Mouse (Mus musculus) midbrain, embryonic 10.5 days (tissue): ENCODE results near the gene Nol11. TPM values are rescaled to one million over a fixed set of nuclear protein-coding genes. Genes with fewer than 3 reads are reported as not detected.

Source experiments
- DNase-seq: peaks from one replicate; pipeline ENCODE4 v3.0.0-alpha.2; 2017; ENCODE audit warnings: low spot score
- H3K27ac ChIP-seq: fragments of 300-500 bp; sonication (generic); replicated peaks from 2 replicates; pipeline ENCODE4 v1.5.1; 2016; ENCODE audit warnings: mild to moderate bottlenecking
- H3K27me3 ChIP-seq: fragments of 300-500 bp; sonication (generic); 2 replicates; pipeline ENCODE4 v1.6.1; 2016; ENCODE audit warnings: low read depth, mild to moderate bottlenecking; ENCODE audit not compliant: poor library complexity, severe bottlenecking
- H3K36me3 ChIP-seq: fragments of 300-500 bp; sonication (generic); 2 replicates; pipeline ENCODE4 v1.6.1; 2016; ENCODE audit warnings: mild to moderate bottlenecking, moderate library complexity
- H3K4me1 ChIP-seq: fragments of 300-500 bp; sonication (generic); 2 replicates; pipeline ENCODE4 v1.6.1; 2016
- H3K4me3 ChIP-seq: fragments of 300-500 bp; sonication (generic); 2 replicates; pipeline ENCODE4 v1.5.1; 2016; ENCODE audit warnings: mild to moderate bottlenecking, moderate library complexity
- H3K9me3 ChIP-seq: fragments of 300-500 bp; sonication (generic); replicated peaks from 2 replicates; pipeline ENCODE4 v1.6.1; 2016; ENCODE audit warnings: mild to moderate bottlenecking
- WGBS: fragments of 180-500 bp; shearing (Covaris S2); methylation state at CpG from one replicate; pipeline ENCODE4 v1.1.7; 2016; 5-methylcytosine and 5-hydroxymethylcytosine counted together
- polyA plus RNA-seq: library from polyadenylated mRNA; unstranded; fragments of >200 nt; fragmentation: Nextera tagmentation; extraction: Ambion mirVana; gene quantifications from 2 replicates; pipeline ENCODE4 v1.2.1, GENCODE M21; 2016

The Nol11 gene
- polyA plus RNA-seq, 1 experiment from 2014 or later = 71.6 TPM

DNA sequence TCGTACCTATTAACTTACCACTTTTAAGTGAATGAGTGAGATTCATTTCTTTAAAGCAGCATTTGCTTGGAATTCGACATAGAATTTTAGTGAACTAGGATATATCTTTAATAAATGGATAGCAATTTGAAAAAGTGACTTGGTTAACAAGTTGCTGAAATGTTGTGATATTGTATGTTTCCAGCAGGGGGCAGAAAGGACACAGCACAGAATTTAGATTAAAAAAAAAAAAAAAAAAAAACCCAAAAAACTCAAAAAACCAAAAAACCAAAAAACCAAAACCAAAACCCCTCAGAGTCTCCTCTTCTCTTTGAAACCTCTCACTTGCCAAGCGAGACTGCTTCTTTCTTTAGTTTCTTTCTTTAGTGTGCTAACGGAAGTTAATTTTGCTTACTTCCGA, 24.6 kb upstream of the Nol11 start:
- H3K27ac ChIP-seq = no peak overlapping the region
- no peak overlapping the region for H3K4me3 ChIP-seq
- DNase-seq = no peak
- H3K36me3 ChIP-seq = peaks cover 17% of the 10 kb centered on the region
- no peaks in the 10 kb centered on the region for H3K27me3 ChIP-seq
- H3K4me1 ChIP-seq = peaks cover 7% of the 10 kb centered on the region; the same call in 1 of the 2 replicates
- no peaks in the 10 kb centered on the region for H3K9me3 ChIP-seq
- 85% methylated on average over 5 of the region's 5 CpGs for WGBS

GRCm38 (mm10) chr11:107209818-107210217, 20.6 kb upstream of the Nol11 start:
- peaks cover 3% of the 10 kb centered on the region; the same call in 1 of the 2 replicates for H3K36me3 ChIP-seq
- peaks cover 7% of the 10 kb centered on the region; the same call in 1 of the 2 replicates for H3K4me1 ChIP-seq
- WGBS = 90% methylated on average over 13 of the region's 13 CpGs
- no peaks in the 10 kb centered on the region for H3K9me3 ChIP-seq
- no peaks in the 10 kb centered on the region for H3K27me3 ChIP-seq
- no peak overlapping the region for H3K27ac ChIP-seq
- DNase-seq = no peak
- H3K4me3 ChIP-seq = no peak overlapping the region

GRCm38 (mm10) chr11:107201773-107202172, 12.6 kb upstream of the Nol11 start:
- no peak overlapping the region for H3K4me3 ChIP-seq
- no peak for DNase-seq
- no peaks in the 10 kb centered on the region for H3K4me1 ChIP-seq
- no peaks in the 10 kb centered on the region for H3K36me3 ChIP-seq
- H3K27me3 ChIP-seq = no peaks in the 10 kb centered on the region
- no peaks in the 10 kb centered on the region for H3K9me3 ChIP-seq
- 94% methylated on average over 11 of the region's 11 CpGs for WGBS
- no peak overlapping the region for H3K27ac ChIP-seq

- Histone ChIP-seq H3K27ac (no peak overlapping the region), H3K36me3 (no peaks in the 10 kb centered on the region), H3K9me3 (no peaks in the 10 kb centered on the region), H3K4me1 (no peaks in the 10 kb centered on the region), H3K4me3 (no peak overlapping the region), H3K27me3 (no peaks in the 10 kb centered on the region)
- WGBS = 79% methylated on average over 5 of the region's 5 CpGs
- DNase-seq = no peak
These were observed 10.1 kb upstream of the Nol11 start for GRCm38 (mm10) chr11:107199281-107199680.

DNA sequence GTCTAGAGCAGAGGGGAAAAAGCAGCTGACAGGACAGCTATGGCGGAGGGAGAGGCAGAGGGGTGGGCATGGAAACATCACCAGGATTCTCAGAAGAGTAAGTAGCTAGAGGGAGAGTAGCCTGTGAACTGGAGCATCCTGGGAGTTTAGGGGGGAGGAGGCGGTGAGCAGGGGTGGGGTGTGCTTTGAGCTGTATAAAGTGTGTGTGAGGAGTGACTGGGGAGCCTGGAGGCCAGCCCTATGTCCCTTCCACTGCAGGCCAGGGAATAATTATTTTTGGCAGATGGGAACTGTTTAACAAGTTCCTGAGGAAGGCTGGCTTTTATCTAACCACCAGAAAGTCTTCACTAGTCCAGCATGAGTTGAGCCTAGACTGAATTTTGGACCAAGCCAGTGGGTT, 6.2 kb upstream of the Nol11 start:
- no peak for DNase-seq
- no peaks in the 10 kb centered on the region for H3K36me3 ChIP-seq
- no peak overlapping the region for H3K27ac ChIP-seq
- H3K27me3 ChIP-seq = no peaks in the 10 kb centered on the region
- no peak overlapping the region for H3K4me3 ChIP-seq
- H3K9me3 ChIP-seq = no peaks in the 10 kb centered on the region
- H3K4me1 ChIP-seq = no peaks in the 10 kb centered on the region
- 79% methylated on average over 2 of the region's 2 CpGs for WGBS

- no peak for DNase-seq
- Histone ChIP-seq H3K27ac (no peak overlapping the region), H3K4me1 (peaks cover 8% of the 10 kb centered on the region), H3K4me3 (no peak overlapping the region), H3K36me3 (peaks cover 17% of the 10 kb centered on the region), H3K9me3 (no peaks in the 10 kb centered on the region), H3K27me3 (no peaks in the 10 kb centered on the region)
- WGBS = 90% methylated on average over 2 of the region's 2 CpGs
These were observed 1.2 kb upstream of the Nol11 start for GRCm38 (mm10) chr11:107190376-107190775.

GRCm38 (mm10) chr11:107183777-107184176, 5.4 kb downstream of the Nol11 start:
- H3K36me3 ChIP-seq = peaks cover 83% of the 10 kb centered on the region
- no peak overlapping the region for H3K27ac ChIP-seq
- H3K4me1 ChIP-seq = peaks cover 8% of the 10 kb centered on the region
- H3K9me3 ChIP-seq = no peaks in the 10 kb centered on the region
- WGBS = 92% methylated on average over 8 of the region's 8 CpGs
- no peak overlapping the region for H3K4me3 ChIP-seq
- H3K27me3 ChIP-seq = no peaks in the 10 kb centered on the region
- no peak for DNase-seq

DNA sequence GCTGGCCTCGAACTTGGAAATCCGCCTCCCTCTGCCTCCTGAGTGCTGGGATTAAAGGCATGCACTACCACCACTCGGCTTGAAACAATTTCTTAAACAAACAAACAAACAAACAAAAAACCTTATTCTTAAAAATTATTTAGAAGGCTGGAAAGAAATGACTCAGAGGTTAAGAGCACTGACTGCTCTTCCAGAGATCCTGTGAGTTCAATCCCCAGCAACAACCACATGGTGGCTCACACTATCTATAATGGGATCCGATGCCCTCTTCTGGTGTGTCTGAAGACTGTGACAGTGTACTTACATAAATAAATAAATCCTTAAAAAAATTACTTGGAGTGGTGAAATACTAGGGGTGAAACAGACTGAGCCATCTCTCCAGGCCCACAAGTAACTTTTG, 28.0 kb downstream of the Nol11 start:
- H3K36me3 ChIP-seq = peaks cover 14% of the 10 kb centered on the region
- H3K4me3 ChIP-seq = no peak overlapping the region
- 86% methylated on average over 4 of the region's 4 CpGs for WGBS
- no peak overlapping the region for H3K27ac ChIP-seq
- DNase-seq = no peak
- no peaks in the 10 kb centered on the region for H3K9me3 ChIP-seq
- H3K27me3 ChIP-seq = no peaks in the 10 kb centered on the region
- peaks cover 11% of the 10 kb centered on the region for H3K4me1 ChIP-seq

DNA sequence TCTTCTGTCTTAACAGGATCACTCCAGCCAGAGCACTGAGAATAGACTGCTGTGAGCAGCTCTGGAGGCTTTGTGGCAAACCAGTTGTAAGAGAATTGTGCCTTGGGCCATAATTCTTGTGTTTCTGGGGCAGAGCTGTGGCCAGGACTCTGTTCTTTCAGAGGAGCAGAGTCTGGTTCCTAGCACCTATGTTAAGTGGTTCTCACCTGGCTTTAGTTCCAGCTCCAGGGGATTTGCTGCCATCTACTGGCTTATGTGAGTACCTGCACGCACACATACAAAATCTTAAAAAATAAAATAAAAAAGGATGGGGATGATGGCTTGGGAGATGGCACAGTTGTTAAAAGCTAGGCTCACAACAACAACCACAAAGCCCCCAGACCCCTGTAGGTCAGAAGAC, 30.1 kb downstream of the Nol11 start:
- no peak for DNase-seq
- Histone ChIP-seq H3K4me1 (peaks cover 11% of the 10 kb centered on the region), H3K9me3 (no peaks in the 10 kb centered on the region), H3K4me3 (no peak overlapping the region), H3K36me3 (no peaks in the 10 kb centered on the region), H3K27ac (no peak overlapping the region), H3K27me3 (no peaks in the 10 kb centered on the region)
- 35% methylated on average over 1 of the region's 1 CpGs for WGBS

DNA sequence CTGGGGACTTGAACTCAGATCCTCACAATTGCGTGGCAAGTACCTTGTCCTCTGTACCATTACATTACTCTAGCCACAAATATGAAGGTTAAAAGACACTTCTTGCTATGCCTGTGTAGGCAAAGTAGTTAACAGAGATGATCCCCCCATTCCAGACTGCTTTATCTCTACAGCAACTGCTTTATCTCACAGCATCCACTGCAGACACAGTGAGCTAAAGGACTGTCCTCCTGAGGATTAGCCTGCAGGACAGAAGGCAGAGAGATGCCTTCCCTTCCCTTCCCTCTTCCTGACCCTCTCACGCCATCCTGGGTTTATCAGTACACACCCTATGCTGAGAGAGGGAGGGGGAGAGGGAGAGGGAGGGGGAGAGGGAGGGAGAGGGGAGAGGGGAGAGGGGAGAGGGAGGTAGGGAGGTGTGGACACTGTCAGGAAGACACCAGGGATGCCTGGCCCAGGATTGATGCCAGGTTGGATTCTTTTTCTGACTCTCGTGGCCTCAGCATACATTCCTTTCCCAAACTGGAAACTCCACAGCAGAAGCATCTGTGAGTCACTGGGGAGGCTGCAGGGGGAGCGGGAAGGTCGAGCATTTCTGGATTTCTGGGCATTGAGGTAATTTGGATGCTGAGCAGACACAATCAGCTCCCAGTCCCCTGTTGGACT, 32.1 kb downstream of the Nol11 start:
- H3K9me3 ChIP-seq = no peaks in the 10 kb centered on the region
- H3K36me3 ChIP-seq = no peaks in the 10 kb centered on the region
- DNase-seq = no peak
- no peak overlapping the region for H3K27ac ChIP-seq
- H3K4me3 ChIP-seq = no peak overlapping the region
- peaks cover 11% of the 10 kb centered on the region for H3K4me1 ChIP-seq
- no peaks in the 10 kb centered on the region for H3K27me3 ChIP-seq
- 61% methylated on average over 5 of the region's 5 CpGs for WGBS

GRCm38 (mm10) chr11:107155292-107155691, 33.9 kb downstream of the Nol11 start:
- H3K27me3 ChIP-seq = no peaks in the 10 kb centered on the region
- H3K4me1 ChIP-seq = peaks cover 11% of the 10 kb centered on the region
- H3K4me3 ChIP-seq = no peak overlapping the region
- H3K27ac ChIP-seq = no peak overlapping the region
- no peak for DNase-seq
- no peaks in the 10 kb centered on the region for H3K9me3 ChIP-seq
- 90% methylated on average over 5 of the region's 5 CpGs for WGBS
- no peaks in the 10 kb centered on the region for H3K36me3 ChIP-seq

DNA sequence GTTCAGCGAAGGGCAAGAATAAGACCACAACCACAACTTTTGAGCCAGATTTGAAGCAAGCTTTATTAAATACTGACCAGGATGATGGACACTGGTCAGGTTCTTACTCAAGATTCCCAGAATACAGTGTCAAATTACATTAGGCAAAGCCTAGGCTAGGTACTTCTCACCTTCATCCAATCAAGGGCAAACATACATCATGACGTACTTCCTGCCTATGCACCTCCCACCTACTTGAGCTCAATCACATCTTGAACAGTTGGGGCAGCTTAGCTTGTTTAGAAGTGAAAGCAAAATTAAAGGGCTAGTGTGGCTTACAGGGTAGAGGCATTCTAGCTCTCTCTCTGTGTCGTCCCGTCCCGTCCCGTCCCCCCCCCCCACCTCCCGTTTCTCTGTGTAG, 34.8 kb downstream of the Nol11 start:
- H3K9me3 ChIP-seq = no peaks in the 10 kb centered on the region
- WGBS = 66% methylated on average over 7 of the region's 7 CpGs
- H3K27me3 ChIP-seq = no peaks in the 10 kb centered on the region
- peaks cover 3% of the 10 kb centered on the region; the same call in 1 of the 2 replicates for H3K4me1 ChIP-seq
- H3K4me3 ChIP-seq = no peak overlapping the region
- H3K27ac ChIP-seq = no peak overlapping the region
- no peak for DNase-seq
- no peaks in the 10 kb centered on the region for H3K36me3 ChIP-seq

GRCm38 (mm10) chr11:107153645-107154044, 35.5 kb downstream of the Nol11 start:
- Histone ChIP-seq H3K27me3 (no peaks in the 10 kb centered on the region), H3K27ac (no peak overlapping the region), H3K4me3 (no peak overlapping the region), H3K36me3 (no peaks in the 10 kb centered on the region), H3K9me3 (no peaks in the 10 kb centered on the region), H3K4me1 (peaks cover 3% of the 10 kb centered on the region; the same call in 1 of the 2 replicates)
- WGBS = 82% methylated on average over 5 of the region's 5 CpGs
- no peak for DNase-seq

DNA sequence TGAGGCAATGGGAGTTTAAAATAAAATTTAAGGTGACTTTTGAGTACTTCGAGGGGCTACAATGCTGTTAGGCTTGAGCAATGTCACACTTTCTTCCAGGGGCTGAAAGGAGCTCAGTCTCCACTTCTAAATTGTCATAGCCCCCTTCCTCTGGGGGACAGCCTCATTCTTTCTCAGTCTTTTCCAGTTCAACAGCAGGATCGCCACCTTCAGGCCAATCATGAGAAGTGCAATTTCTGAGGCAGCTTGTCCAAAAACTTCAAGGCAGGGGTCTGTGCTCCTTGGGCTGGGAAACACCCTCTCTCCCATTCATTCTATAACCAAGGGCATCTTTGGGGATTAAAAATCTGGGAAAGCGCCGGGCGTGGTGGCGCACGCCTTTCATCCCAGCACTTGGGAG, 37.4 kb downstream of the Nol11 start:
- no peaks in the 10 kb centered on the region for H3K9me3 ChIP-seq
- no peak overlapping the region for H3K27ac ChIP-seq
- WGBS = 75% methylated on average over 7 of the region's 7 CpGs
- H3K36me3 ChIP-seq = no peaks in the 10 kb centered on the region
- no peak for DNase-seq
- H3K4me3 ChIP-seq = no peak overlapping the region
- H3K27me3 ChIP-seq = no peaks in the 10 kb centered on the region
- no peaks in the 10 kb centered on the region for H3K4me1 ChIP-seq
